Mouse (Mus musculus) layer of hippocampus, postnatal 14 days (tissue): Measurements from ENCODE around the gene Lsmem1. TPM values are rescaled to one million over a fixed set of nuclear protein-coding genes. Genes with fewer than 3 reads are reported as not detected.
A peak's percentile ranks its signal among the peaks of the same experiment; 100 is the strongest.

Source experiments
- DNase-seq, 2 experiments: peaks; one replicate each; pipeline ENCODE4 v3.0.0; 2021 to 2022; ENCODE audit warnings: low spot score in 2 of 2, mixed read lengths in 1 of 2
- long read RNA-seq, 2 experiments: library from polyadenylated mRNA; stranded (forward); transcript quantifications; one replicate each; pipeline ENCODE4 v2.0.0; 2021
- total RNA-seq, 2 experiments: library from RNA; stranded (reverse); gene quantifications; 2 replicates each; pipeline ENCODE4 v1.2.3; 2021

Lsmem1 gene
- under 1 TPM; 0.25 to 0.86 TPM for total RNA-seq
- long read RNA-seq, experiment 1, partial matches to known transcripts: 0 of 3 reads
- long read RNA-seq, experiment 1, other reads (novel, unspliced or antisense): 1 of 3 reads
- long read RNA-seq, experiment 2: 0 reads

DNA sequence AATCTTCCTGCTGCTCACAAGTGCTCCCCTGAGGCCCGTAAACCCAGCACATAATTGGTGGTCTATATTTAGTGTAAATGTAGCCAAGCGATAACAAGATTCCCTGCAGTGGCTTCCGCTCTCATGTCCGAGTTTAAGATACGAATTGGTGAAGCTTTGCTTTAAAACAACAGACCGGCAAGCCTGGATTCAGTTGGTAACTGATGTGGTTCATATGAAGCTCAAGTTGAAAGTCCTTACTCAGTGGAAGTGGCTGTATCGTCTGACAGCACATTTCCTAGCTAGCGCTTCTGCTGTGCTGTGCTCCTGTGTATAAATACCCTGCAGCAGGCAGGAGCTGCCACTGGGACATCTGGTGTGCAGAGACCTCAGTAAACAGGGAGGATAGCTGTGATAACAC, at the start of gene Lsmem1:
TSS of gene Lsmem1 (minus strand) at position 189 of the 400 bp plus-strand sequence.
- peak in 1 of 2 experiments; percentile 16 for DNase-seq

- DNase-seq: no peak
These were observed 49.3 kb upstream of the Lsmem1 start, which contains the start of gene Ifrd1 for GRCm38 (mm10) chr12:40248454-40249180. Gene Ifrd1 (minus strand): TSS chr12:40248504.

- DNase-seq: no peak
These were observed 48.7 kb upstream of the Lsmem1 start for GRCm38 (mm10) chr12:40247976-40248375.

- DNase-seq: no peak
These were observed 48.1 kb upstream of the Lsmem1 start for GRCm38 (mm10) chr12:40247384-40247783.

DNA sequence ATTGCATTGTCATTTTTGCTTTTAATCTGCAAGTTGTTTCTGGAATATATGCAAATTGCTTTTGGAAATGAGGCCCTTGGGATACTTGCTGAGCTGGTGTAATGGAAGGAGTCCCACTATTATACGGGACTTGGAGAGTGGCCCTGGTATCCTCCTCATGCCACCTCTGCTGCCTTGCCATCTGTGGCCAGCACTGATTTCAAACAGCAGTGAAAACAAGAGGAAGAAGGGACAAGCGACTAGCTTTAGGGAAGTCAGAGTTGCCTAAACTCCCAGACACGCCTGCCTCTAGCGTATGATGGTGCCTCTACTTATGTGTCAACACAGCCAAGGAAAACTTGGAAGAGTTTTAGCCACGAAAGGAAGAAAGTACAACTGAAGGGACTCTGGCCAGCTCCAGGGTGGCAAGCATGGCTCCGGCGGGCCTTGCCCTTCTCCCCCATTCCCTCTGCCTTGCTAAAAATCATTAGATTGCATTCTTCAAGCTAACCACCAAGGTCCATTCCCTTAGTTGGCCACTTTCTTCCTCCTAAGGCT, 46.2 kb upstream of the Lsmem1 start:
- no peak for DNase-seq

DNA sequence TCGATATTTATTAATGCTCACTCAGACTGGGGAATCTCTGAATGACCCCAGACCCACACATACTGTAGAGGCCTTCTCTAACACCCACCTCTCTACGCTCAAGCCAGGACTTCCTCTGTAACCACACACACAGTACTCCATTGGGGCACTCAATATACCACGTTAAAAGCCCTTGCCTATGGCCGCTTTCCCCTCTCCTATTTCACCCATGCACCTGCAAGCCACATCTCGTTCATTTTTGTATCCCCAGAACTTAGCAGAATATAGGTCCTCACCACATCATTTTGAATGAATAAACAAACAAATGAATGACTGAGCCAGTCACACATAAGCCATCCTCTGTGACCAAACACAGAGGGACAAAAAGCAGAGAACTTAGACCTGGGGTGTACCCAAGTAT, 45.6 kb upstream of the Lsmem1 start:
- DNase-seq: no peak

GRCm38 (mm10) chr12:40243821-40244221, 44.5 kb upstream of the Lsmem1 start:
- DNase-seq: peak; percentile 44 to 54

DNA sequence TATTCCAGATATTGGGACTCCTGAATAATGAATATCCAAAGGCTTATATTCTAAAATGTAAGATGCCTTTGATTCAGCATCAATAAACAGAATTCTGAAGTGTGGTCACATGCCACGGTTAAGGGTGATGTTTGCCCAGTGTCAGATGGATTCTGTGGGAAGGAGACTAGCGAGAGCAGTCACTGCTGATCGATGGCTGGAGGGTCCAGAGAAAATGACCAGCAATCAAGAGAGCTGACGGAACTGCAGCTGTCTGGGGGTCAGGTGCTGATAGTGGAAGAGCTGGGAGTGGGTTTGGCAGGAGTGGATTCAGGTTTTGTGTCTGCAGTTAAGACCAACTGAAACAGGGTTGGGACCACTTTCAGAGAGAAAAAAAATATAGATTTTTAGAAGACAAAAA, 44.0 kb upstream of the Lsmem1 start:
- no peak for DNase-seq

DNA sequence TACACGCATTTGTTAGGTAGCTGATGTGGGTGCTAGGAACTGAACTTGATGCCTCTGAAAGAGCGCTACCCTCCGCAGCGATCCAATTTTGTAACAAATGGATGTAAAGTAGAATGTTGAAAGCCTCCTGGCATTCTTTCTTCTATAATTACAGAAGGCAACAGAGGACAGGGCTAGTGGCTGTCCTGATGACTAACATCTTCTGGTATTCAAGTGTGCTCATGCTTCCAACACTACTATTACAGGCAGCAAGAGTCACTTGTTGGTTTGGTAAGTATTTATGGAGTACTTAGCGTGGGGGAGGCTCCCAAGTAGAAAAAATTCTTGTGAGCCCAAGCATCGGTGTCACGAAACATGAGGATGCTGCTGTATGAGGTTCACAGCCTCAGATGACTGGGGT, 39.9 kb upstream of the Lsmem1 start:
- no peak for DNase-seq

- no peak for DNase-seq
These were observed 32.9 kb upstream of the Lsmem1 start for GRCm38 (mm10) chr12:40232231-40232630.

DNA sequence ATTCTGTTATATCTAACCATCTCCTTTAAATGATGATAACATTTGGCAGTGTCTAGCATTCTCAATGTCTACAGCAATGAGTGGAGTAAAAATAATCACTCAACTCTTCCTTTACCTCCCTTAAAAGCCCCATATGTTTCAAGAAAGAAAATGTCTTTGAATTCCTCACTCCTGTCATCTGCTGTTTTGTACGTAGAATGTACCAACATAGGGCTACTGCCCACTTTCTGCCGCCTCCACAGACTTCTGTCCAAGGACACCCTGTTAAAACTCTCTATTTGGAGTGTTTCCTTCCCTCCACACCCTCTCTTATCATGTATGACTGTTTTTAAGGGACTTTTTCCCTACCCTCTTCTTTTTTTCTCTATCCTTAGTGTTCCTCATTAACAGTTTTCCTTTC, 32.3 kb upstream of the Lsmem1 start:
- no peak for DNase-seq

- DNase-seq: no peak
These were observed 25.0 kb upstream of the Lsmem1 start for GRCm38 (mm10) chr12:40224171-40224880.

DNA sequence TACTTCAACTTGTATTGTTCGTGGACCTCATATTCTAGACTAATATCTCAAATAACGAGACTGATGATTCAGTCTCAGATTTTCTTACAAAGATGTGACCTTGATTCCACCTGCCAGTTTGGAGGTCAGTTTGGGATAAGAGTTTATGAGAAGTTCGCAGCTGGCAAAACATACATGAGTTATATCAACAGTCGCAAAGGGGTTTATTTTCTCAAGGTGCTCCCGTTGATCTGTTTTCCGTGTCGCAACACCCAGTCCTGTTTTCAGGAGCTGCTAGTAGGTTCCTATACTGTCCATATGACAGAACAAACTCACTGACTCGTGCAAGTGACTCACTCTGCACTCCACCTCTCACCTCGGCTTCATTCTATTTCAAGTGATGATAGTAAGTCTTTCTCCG, 24.4 kb upstream of the Lsmem1 start:
- DNase-seq: no peak

- DNase-seq: peak; percentile 99
These were observed 23.9 kb upstream of the Lsmem1 start for GRCm38 (mm10) chr12:40223082-40223619.

GRCm38 (mm10) chr12:40222251-40223081, 23.2 kb upstream of the Lsmem1 start:
- peak; percentile 95 to 96 for DNase-seq

DNA sequence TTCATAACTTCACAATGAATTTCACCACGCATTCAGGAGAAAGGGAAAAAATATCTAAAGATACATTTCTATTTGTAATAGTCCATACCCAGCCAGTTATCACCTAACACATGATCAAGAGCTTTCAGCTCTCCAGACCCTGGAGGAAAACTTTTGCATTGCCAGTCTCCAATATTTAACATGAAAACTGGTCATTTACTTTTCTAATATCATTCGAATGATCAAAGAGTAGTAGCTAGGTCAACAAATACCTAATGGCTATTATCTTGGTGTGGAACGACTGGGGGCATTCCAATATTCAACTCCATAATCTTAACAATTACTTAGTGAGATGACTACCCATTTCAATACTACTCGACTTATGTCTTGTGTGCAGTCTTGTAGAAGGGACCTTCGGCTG, 22.3 kb upstream of the Lsmem1 start:
- DNase-seq: no peak

DNA sequence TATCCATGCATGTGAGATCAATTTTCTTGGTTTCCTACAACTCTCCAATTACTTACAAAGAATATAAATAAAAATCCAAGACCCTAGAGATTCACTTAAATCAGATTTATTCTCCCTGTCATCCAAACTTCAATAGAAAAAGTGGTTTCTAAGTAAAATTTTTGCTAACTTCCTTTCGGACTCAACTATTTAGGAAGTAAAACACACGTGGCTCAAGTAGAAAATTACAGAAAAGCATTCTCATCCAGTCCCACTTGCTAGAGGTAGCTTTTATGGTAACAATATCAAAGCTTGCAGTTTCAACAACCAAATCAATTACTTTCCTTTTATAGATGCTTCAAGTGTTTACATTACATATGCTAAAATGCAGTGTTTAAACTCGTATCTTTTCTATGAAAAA, 21.6 kb upstream of the Lsmem1 start:
- no peak for DNase-seq

DNA sequence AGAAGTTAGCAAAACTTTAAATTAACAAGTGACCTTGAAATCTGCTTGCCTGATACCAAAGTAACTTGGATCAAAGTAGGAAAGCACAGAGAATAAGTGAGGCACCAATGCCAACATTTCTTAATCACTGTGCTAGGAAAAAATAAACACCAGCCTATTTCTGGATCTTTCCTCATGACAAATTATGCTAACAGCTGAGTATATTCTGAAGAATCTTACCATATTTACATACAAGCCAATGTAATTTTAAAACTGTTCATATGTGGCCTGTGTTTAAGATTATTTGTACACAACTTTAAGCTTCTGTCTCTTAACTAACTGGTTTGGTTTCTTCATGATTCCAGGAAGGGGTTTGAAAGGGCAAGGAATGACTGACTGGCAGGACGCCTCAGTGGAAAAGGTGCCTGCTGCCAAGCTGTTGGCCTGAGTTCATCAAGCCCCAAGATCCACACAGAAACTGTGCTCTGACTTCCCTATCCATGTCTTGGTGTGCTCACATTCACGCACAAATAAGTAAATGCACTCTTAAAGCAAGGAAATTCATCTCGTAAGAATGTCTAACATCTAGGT, 20.8 kb upstream of the Lsmem1 start:
- peak; percentile 23 to 66 for DNase-seq

- no peak for DNase-seq
These were observed 19.2 kb upstream of the Lsmem1 start for GRCm38 (mm10) chr12:40218430-40218945.

- DNase-seq: no peak
These were observed 18.5 kb upstream of the Lsmem1 start for GRCm38 (mm10) chr12:40217776-40218175.
